Mouse (Mus musculus) CH12.LX (cell line): ENCODE measurements around the gene Tlr9. TPM values are rescaled to one million over a fixed set of nuclear protein-coding genes. Genes with fewer than 3 reads are reported as not detected.
A peak's percentile ranks its signal among the peaks of the same experiment; 100 is the strongest.

Source experiments
- DNase-seq: peaks from one replicate; pipeline ENCODE4 v3.0.0-alpha.2; 2013; ENCODE audit errors: extremely low read depth
- H3K27ac ChIP-seq: 2 replicates; pipeline ENCODE4 v1.5.1; 2012; ENCODE audit warnings: low read depth, mild to moderate bottlenecking, control low read depth, moderate library complexity; ENCODE audit not compliant: insufficient read depth
- H3K27me3 ChIP-seq: replicated peaks from 2 replicates; pipeline ENCODE3; 2012; ENCODE audit warnings: inconsistent platforms
- H3K36me3 ChIP-seq, 2 experiments: replicated peaks in 1 of 2; 2 replicates each; pipeline versions ENCODE3 to v1.6.1; 2012; ENCODE audit warnings: inconsistent platforms in 1 of 2, low read length in 1 of 2, mild to moderate bottlenecking in 1 of 2, mixed read lengths in 1 of 2, moderate library complexity in 1 of 2; ENCODE audit not compliant: control insufficient read depth in 1 of 2, insufficient read depth in 1 of 2
- H3K4me1 ChIP-seq, 2 experiments: 2 replicates each; pipeline ENCODE4 v1.6.1; 2012; ENCODE audit warnings: inconsistent platforms in 1 of 2, moderate library complexity in 1 of 2; ENCODE audit not compliant: insufficient read depth in 2 of 2, control insufficient read depth in 1 of 2
- H3K4me2 ChIP-seq: 2 replicates; pipeline ENCODE4 v1.6.1; 2012; ENCODE audit warnings: low read depth, mild to moderate bottlenecking, control low read depth; ENCODE audit not compliant: poor library complexity, insufficient read depth, severe bottlenecking
- H3K4me3 ChIP-seq, 3 experiments: fragments of 150-350 bp in 1 of 3; sonication (generic) in 1 of 3; replicated peaks in 1 of 3; 2 replicates each; pipeline versions ENCODE3 to v1.5.1; 2011 to 2012; ENCODE audit warnings: low read depth in 2 of 3, low read length in 2 of 3, mild to moderate bottlenecking in 2 of 3, moderate library complexity in 2 of 3, control low read depth in 1 of 3, improper control_type of control experiment in 1 of 3, inconsistent platforms in 1 of 3, mixed read lengths in 1 of 3; ENCODE audit not compliant: poor library complexity in 1 of 3
- H3K79me2 ChIP-seq: replicated peaks from 2 replicates; pipeline ENCODE4 v1.6.1; 2012; ENCODE audit warnings: mild to moderate bottlenecking, moderate library complexity; ENCODE audit not compliant: control insufficient read depth, poor library complexity, insufficient read depth, severe bottlenecking; ENCODE audit errors: extremely low read depth
- H3K9ac ChIP-seq: 2 replicates; pipeline ENCODE4 v1.6.1; 2012; ENCODE audit warnings: low read depth, mild to moderate bottlenecking, control low read depth, moderate library complexity; ENCODE audit not compliant: insufficient read depth
- H3K9me3 ChIP-seq: replicated peaks from 2 replicates; pipeline ENCODE3; 2012; ENCODE audit warnings: low read length, inconsistent platforms, mixed read lengths
- CHD1 ChIP-seq: IDR thresholded peaks from 2 replicates; pipeline ENCODE4 v1.6.1; 2012; ENCODE audit warnings: low read depth, low read length, improper control_type of control experiment, inconsistent platforms
- CHD2 ChIP-seq: IDR thresholded peaks from 2 replicates; pipeline ENCODE4 v1.6.1; 2011; ENCODE audit warnings: low read length, improper control_type of control experiment
- CTCF ChIP-seq, 2 experiments: IDR thresholded peaks in 1 of 2; conservative IDR thresholded peaks in 1 of 2; 2 replicates each; pipeline ENCODE4 v1.5.1; 2011 to 2012; ENCODE audit warnings: low read depth in 2 of 2, low read length in 2 of 2, improper control_type of control experiment in 1 of 2, inconsistent platforms in 1 of 2, mild to moderate bottlenecking in 1 of 2, moderate library complexity in 1 of 2
- E2F4 ChIP-seq: IDR thresholded peaks from 2 replicates; pipeline ENCODE4 v1.6.1; 2011; ENCODE audit warnings: low read depth, low read length, improper control_type of control experiment; ENCODE audit not compliant: insufficient replicate concordance
- ELF1 ChIP-seq: IDR thresholded peaks from 2 replicates; pipeline ENCODE4 v1.6.1; 2014; ENCODE audit warnings: low read depth, mild to moderate bottlenecking, inconsistent platforms, low read length, improper control_type of control experiment
- EP300 ChIP-seq: IDR thresholded peaks from 2 replicates; pipeline ENCODE4 v1.6.1; 2011; ENCODE audit warnings: low read length, improper control_type of control experiment
- GABPA ChIP-seq: IDR thresholded peaks from 2 replicates; pipeline ENCODE4 v1.6.1; 2012; ENCODE audit warnings: low read depth, low read length, improper control_type of control experiment, inconsistent platforms; ENCODE audit not compliant: insufficient replicate concordance
- HCFC1 ChIP-seq: IDR thresholded peaks from 2 replicates; pipeline ENCODE4 v1.6.1; 2012; ENCODE audit warnings: low read depth, mild to moderate bottlenecking, inconsistent platforms, low read length, improper control_type of control experiment
- KAT2A ChIP-seq: IDR thresholded peaks from 2 replicates; pipeline ENCODE4 v1.6.1; 2012; ENCODE audit warnings: low read length, improper control_type of control experiment, inconsistent platforms; ENCODE audit not compliant: insufficient replicate concordance
- MAFK ChIP-seq: IDR thresholded peaks from 2 replicates; pipeline ENCODE4 v1.6.1; 2011; ENCODE audit warnings: low read length, improper control_type of control experiment; ENCODE audit not compliant: insufficient replicate concordance
- MAZ ChIP-seq: IDR thresholded peaks from 2 replicates; pipeline ENCODE4 v1.6.1; 2012; ENCODE audit warnings: low read depth, mild to moderate bottlenecking, inconsistent platforms, low read length, improper control_type of control experiment, moderate library complexity
- MYC ChIP-seq: IDR thresholded peaks from 2 replicates; pipeline ENCODE4 v1.6.1; 2011; ENCODE audit warnings: low read depth, mild to moderate bottlenecking, improper control_type of control experiment, low read length
- NELFE ChIP-seq: IDR thresholded peaks from 2 replicates; pipeline ENCODE4 v1.6.1; 2011; ENCODE audit warnings: low read depth, low read length, improper control_type of control experiment
- NRF1 ChIP-seq: IDR thresholded peaks from 2 replicates; pipeline ENCODE4 v1.6.1; 2014; ENCODE audit warnings: low read depth, mild to moderate bottlenecking, inconsistent platforms, low read length, improper control_type of control experiment, moderate library complexity
- PAX5 ChIP-seq: IDR thresholded peaks from 2 replicates; pipeline ENCODE4 v1.6.1; 2012; ENCODE audit warnings: low read length, inconsistent platforms, mixed read lengths
- POLR2A ChIP-seq: IDR thresholded peaks from 2 replicates; pipeline ENCODE4 v1.6.1; 2011; ENCODE audit warnings: low read depth, mild to moderate bottlenecking, improper control_type of control experiment, low read length
- POLR2AphosphoS2 ChIP-seq: IDR thresholded peaks from 2 replicates; pipeline ENCODE4 v1.6.1; 2011; ENCODE audit warnings: low read depth, low read length, improper control_type of control experiment
- TBP ChIP-seq: conservative IDR thresholded peaks from 2 replicates; pipeline ENCODE4 v1.6.1; 2011; ENCODE audit warnings: low read depth, low read length, improper control_type of control experiment
- USF2 ChIP-seq: conservative IDR thresholded peaks from 2 replicates; pipeline ENCODE4 v1.6.1; 2011; ENCODE audit warnings: low read depth, low read length, improper control_type of control experiment
- ZMIZ1 ChIP-seq: IDR thresholded peaks from 2 replicates; pipeline ENCODE4 v1.6.1; 2012; ENCODE audit warnings: low read depth, mild to moderate bottlenecking, inconsistent platforms, low read length, improper control_type of control experiment
- ZNF384 ChIP-seq: IDR thresholded peaks from 2 replicates; pipeline ENCODE4 v1.6.1; 2012; ENCODE audit warnings: low read depth, low read length, improper control_type of control experiment, inconsistent platforms
- dilution Hi-C: fragments of 300-500 bp; cut with MboI; formaldehyde crosslinking; loops from 2 replicates; pipeline ENCODE4 v1.14.3; 2020; ENCODE audit warnings: low sequenced_read_pairs; ENCODE audit not compliant: extremely low pct_unique_long_range_greater_than_20kb, extremely low pct_ligation_motif_present
- in situ Hi-C: fragments of 300-500 bp; cut with MboI; formaldehyde crosslinking; loops from 3 replicates; pipeline ENCODE4 v1.14.3; 2019; ENCODE audit warnings: low sequenced_read_pairs, low pct_ligation_motif_present, low pct_unique_long_range_greater_than_20kb, mixed read lengths
- polyA plus RNA-seq: library from polyadenylated mRNA; unstranded; fragments of >175 nt; gene quantifications from 2 replicates; pipeline ENCODE4 v1.2.1, GENCODE M21; 2012; ENCODE audit warnings: low read depth; ENCODE audit not compliant: insufficient read length
- total RNA-seq, 2 experiments: library from RNA; depleted of rRNA; stranded (reverse); fragments of 300-350 nt in 1 of 2; fragments of >200 nt in 1 of 2; gene quantifications; 2 replicates each; pipeline ENCODE4 v1.2.3; 2012 to 2014

Gene Tlr9
- total and polyA plus RNA-seq, 3 experiments = 1.0 to 12.5 (median 1.4) TPM

DNA sequence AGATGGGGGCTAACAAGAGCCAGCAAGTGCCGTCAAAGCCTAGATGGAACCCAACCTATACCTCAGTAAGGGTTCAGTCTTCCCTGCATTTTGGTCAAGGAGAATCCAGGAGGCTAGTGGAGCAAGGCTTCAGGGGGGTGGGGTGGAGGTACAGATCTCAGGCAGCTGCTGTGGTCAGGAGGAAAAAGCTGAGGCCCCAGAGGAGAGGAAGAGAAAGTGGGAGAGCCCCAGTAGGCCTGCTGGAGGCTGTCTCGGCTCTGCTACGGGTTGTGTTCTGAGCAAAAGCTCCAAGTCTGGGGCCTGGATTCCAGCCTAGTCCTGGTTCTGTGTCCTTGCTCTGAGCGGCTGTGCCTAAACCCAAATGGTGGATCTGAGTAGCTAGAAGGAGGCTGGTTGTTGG is 596 bp downstream of the Tlr9 start (continued):
- TF ChIP-seq MYC (peak; percentile 52; the same call in 1 of the 2 replicates), CHD2 (peak; percentile 88), KAT2A (no peak), POLR2AphosphoS2 (no peak), NELFE (0 out of 2 replicates have a peak, but pooled peaks have one; percentile 2), GABPA (no peak), MAFK (peak; percentile 63; the same call in 1 of the 2 replicates), POLR2A (no peak; the same call in 1 of the 2 replicates), HCFC1 (no peak)

DNA sequence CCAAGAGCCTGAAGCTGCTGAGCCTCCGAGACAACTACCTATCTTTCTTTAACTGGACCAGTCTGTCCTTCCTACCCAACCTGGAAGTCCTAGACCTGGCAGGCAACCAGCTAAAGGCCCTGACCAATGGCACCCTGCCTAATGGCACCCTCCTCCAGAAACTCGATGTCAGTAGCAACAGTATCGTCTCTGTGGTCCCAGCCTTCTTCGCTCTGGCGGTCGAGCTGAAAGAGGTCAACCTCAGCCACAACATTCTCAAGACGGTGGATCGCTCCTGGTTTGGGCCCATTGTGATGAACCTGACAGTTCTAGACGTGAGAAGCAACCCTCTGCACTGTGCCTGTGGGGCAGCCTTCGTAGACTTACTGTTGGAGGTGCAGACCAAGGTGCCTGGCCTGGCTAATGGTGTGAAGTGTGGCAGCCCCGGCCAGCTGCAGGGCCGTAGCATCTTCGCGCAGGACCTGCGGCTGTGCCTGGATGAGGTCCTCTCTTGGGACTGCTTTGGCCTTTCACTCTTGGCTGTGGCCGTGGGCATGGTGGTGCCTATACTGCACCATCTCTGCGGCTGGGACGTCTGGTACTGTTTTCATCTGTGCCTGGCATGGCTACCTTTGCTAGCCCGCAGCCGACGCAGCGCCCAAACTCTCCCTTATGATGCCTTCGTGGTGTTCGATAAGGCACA is 3.2 kb downstream of the Tlr9 start:
- Histone ChIP-seq H3K36me3 (peaks cover 28 to 51% of the 10 kb centered on the region in 2 experiments), H3K9ac (no peak overlapping the region), H3K4me1 (peaks cover 36 to 59% of the 10 kb centered on the region in 2 experiments), H3K27me3 (no peaks in the 10 kb centered on the region), H3K79me2 (no peaks in the 10 kb centered on the region), H3K27ac (no peak overlapping the region)
- in situ Hi-C loops = no loop called here
- DNase-seq = no peak
- TF ChIP-seq ELF1 = no peak
- no peak for TF ChIP-seq TBP
- no peak for TF ChIP-seq MAZ
- TF ChIP-seq POLR2AphosphoS2 = no peak
- no peak for TF ChIP-seq GABPA
- TF ChIP-seq KAT2A = no peak
- TF ChIP-seq NRF1 = no peak
- TF ChIP-seq CHD1 = no peak
- TF ChIP-seq USF2 = no peak
- TF ChIP-seq MYC = no peak
- no peak for TF ChIP-seq CHD2
- no peak for TF ChIP-seq E2F4
- TF ChIP-seq PAX5 = no peak
- no peak for TF ChIP-seq ZMIZ1
- TF ChIP-seq EP300 = no peak
- TF ChIP-seq ZNF384 = no peak
- no peak for TF ChIP-seq CTCF (conservative IDR thresholded peaks at IDR 0.05 in 1 of 2, IDR thresholded peaks at IDR 0.05 in 1 of 2; ENCODE audit: low read depth in 2 of 2, low read length in 2 of 2)
- TF ChIP-seq, all 38 proteins: peak for 0
- H3K4me3 ChIP-seq = peak overlapping the region in 1 of 3 experiments; percentile 8
- H3K9me3 ChIP-seq = peaks cover 41% of the 10 kb centered on the region
- dilution Hi-C loops = no loop called here
- no peak overlapping the region for H3K4me2 ChIP-seq
